Mouse (Mus musculus): ENCODE data around the gene Sf1. TPM values are rescaled to one million over a fixed set of nuclear protein-coding genes. Genes with fewer than 3 reads are reported as not detected.

Sf1 gene
- polyA plus RNA-seq, 1 experiment from 2014 or later: 42.3 TPM

DNA sequence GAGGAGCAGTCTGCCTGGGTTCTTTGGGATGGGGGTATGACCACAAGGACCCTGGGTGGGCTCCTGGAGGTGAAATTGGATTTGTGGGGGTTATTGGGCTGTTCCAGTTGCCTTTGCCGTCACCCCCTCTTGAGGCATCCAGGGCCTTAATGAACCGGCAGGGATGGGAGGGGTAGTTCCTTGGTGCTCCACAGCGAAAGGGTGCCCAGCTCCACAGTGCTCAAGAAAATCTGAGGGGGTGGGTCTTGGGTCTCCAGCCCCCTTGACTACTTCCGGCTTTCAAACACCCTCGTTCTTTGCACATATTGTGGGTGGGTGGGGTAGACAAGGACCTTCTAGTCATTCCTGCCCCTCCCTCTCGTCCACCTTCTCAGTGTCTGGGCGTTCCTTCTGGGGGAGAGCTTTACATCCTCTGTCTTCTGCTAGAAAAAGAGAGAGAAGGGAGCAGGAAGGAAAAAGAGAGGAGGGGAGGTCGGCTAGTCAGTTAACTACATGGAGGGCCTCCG, 56.4 kb downstream of the Sf1 start:
- peaks cover 5% of the 10 kb centered on the region; the same call in 1 of the 2 replicates for H3K27me3 ChIP-seq (ENCODE audit: control insufficient read depth, insufficient read depth, low read length)
- 47% methylated on average over 9 of the region's 9 CpGs for WGBS

DNA sequence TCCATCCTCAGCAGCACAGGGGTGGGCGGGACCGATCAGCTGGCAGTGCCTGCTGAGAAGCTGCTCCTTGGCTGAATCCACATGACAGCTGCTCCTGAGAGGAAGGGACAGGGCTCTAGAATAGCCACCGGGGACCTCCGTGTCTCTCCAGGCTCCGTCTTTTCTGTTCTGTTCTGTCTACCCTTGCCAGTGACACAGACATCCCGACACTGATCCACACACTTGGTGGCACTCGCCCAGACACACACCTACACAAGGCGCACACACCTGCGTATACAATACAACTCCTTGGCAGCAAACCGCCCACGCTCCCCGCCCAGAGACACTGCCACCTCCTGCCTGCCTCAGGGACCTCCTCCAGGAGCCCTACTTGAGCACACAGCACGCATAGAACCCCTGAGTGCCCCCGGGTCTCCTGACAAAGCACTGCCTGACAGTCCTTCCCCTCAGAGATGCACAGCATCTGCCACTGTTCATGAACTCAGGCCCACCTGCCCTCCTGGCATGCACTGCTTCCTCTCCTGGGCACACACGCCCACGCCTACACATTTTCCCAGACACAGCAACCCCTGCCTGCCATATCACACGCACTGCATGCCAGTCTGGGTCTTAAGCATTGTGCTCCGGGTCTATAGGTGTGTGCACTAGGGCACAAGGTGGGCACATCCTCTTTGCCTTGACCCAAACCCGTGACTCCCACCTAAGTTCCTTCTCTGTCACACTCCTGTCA, 57.2 kb downstream of the Sf1 start:
- TF ChIP-seq CTCF (IDR thresholded peaks at IDR 0.05; ENCODE audit: low read depth): no peak
- TF ChIP-seq EP300 (optimal IDR thresholded peaks at IDR 0.05): no peak
- Histone ChIP-seq H3K4me2 (replicated peaks; ENCODE audit: low read depth) (no peak overlapping the region), H3K36me3 (ENCODE audit: control insufficient read depth, insufficient read depth, low read length) (no peaks in the 10 kb centered on the region), H3K4me3 (ENCODE audit: low read depth, low read length) (no peak overlapping the region), H3K9me3 (ENCODE audit: control insufficient read depth, low read length) (no peaks in the 10 kb centered on the region), H3K4me1 (replicated peaks; ENCODE audit: control insufficient read depth, insufficient read depth) (no peaks in the 10 kb centered on the region), H3K9ac (ENCODE audit: low read length) (no peak overlapping the region), H3K27me3 (ENCODE audit: control insufficient read depth, insufficient read depth, low read length) (peaks cover 5% of the 10 kb centered on the region; the same call in 1 of the 2 replicates), H3K27ac (replicated peaks) (no peak overlapping the region)
- ATAC-seq (ENCODE audit: low FRiP score, low TSS enrichment) (no peak), DNase-seq (ENCODE audit: low spot score) (no peak)
- WGBS: 51% methylated on average over 19 of the region's 19 CpGs

More for the DNA sequence above, 56.4 kb downstream of the Sf1 start:
- ATAC-seq (ENCODE audit: low FRiP score, low TSS enrichment) (no peak), DNase-seq (ENCODE audit: low spot score) (no peak)
- no peak overlapping the region for H3K27ac ChIP-seq (replicated peaks)
- H3K4me2 ChIP-seq (replicated peaks; ENCODE audit: low read depth): no peak overlapping the region
- H3K9me3 ChIP-seq (ENCODE audit: control insufficient read depth, low read length): no peaks in the 10 kb centered on the region
- H3K36me3 ChIP-seq (ENCODE audit: control insufficient read depth, insufficient read depth, low read length): no peaks in the 10 kb centered on the region
- H3K9ac ChIP-seq (ENCODE audit: low read length): no peak overlapping the region
- no peaks in the 10 kb centered on the region for H3K4me1 ChIP-seq (replicated peaks; ENCODE audit: control insufficient read depth, insufficient read depth)
- TF ChIP-seq EP300 (optimal IDR thresholded peaks at IDR 0.05): no peak
- TF ChIP-seq CTCF (IDR thresholded peaks at IDR 0.05; ENCODE audit: low read depth): no peak
- no peak overlapping the region for H3K4me3 ChIP-seq (ENCODE audit: low read depth, low read length)

DNA sequence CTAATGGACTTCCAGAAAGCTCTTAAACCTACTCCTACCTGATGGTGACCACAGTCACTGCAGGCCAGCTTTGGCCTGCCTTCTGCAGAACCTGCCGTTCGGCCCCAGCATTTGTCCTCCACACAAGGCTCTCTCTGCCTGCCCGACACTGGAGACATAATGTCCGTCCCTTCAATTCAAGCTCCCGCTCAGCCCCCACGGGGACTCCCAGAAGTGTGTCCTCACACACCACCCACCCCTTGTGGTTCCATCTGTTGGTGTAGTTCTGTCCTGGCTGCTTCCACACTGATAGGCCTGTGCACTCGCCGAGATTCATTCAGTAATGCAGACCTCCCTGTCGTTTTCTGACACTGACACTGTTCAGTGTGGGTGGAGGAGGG, 57.7 kb downstream of the Sf1 start:
- H3K4me2 ChIP-seq (replicated peaks; ENCODE audit: low read depth): no peak overlapping the region
- ATAC-seq (ENCODE audit: low FRiP score, low TSS enrichment): no peak
- no peaks in the 10 kb centered on the region for H3K36me3 ChIP-seq (ENCODE audit: control insufficient read depth, insufficient read depth, low read length)
- TF ChIP-seq CTCF (IDR thresholded peaks at IDR 0.05; ENCODE audit: low read depth): no peak
- TF ChIP-seq EP300 (optimal IDR thresholded peaks at IDR 0.05): no peak
- no peaks in the 10 kb centered on the region for H3K9me3 ChIP-seq (ENCODE audit: control insufficient read depth, low read length)
- H3K4me1 ChIP-seq (replicated peaks; ENCODE audit: control insufficient read depth, insufficient read depth): no peaks in the 10 kb centered on the region
- WGBS: 77% methylated on average over 9 of the region's 9 CpGs
- no peak for DNase-seq (ENCODE audit: low spot score)
- no peak overlapping the region for H3K27ac ChIP-seq (replicated peaks)
- no peak overlapping the region for H3K9ac ChIP-seq (ENCODE audit: low read length)
- H3K4me3 ChIP-seq (ENCODE audit: low read depth, low read length): no peak overlapping the region
- H3K27me3 ChIP-seq (ENCODE audit: control insufficient read depth, insufficient read depth, low read length): peaks cover 8% of the 10 kb centered on the region; the same call in 1 of the 2 replicates

DNA sequence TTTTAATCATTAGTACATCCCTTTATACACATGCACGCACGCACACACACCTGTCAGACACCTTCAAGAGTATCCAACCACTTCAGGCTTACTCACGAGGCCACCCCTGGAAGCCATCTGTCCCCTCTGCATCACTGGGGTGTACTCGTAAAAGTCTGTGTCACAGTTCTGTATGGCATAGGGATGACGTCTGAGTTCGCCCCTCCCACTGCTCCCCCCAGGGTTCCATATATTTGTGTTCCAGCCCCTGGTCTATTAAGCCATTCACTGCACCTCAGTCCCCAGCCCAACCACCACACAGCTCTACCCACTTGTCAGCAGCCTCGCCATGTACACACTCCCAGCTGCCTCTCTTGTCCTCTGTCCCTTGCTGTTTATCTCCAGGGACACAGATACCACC, 58.5 kb downstream of the Sf1 start:
- no peak for DNase-seq (ENCODE audit: low spot score)
- H3K9me3 ChIP-seq (ENCODE audit: control insufficient read depth, low read length): no peaks in the 10 kb centered on the region
- WGBS: 72% methylated on average over 7 of the region's 7 CpGs
- H3K4me3 ChIP-seq (ENCODE audit: low read depth, low read length): no peak overlapping the region
- H3K9ac ChIP-seq (ENCODE audit: low read length): no peak overlapping the region
- no peak for ATAC-seq (ENCODE audit: low FRiP score, low TSS enrichment)
- no peaks in the 10 kb centered on the region for H3K36me3 ChIP-seq (ENCODE audit: control insufficient read depth, insufficient read depth, low read length)
- no peak for TF ChIP-seq EP300 (optimal IDR thresholded peaks at IDR 0.05)
- TF ChIP-seq CTCF (IDR thresholded peaks at IDR 0.05; ENCODE audit: low read depth): no peak
- H3K27me3 ChIP-seq (ENCODE audit: control insufficient read depth, insufficient read depth, low read length): peaks cover 8% of the 10 kb centered on the region; the same call in 1 of the 2 replicates
- H3K27ac ChIP-seq (replicated peaks): no peak overlapping the region
- no peaks in the 10 kb centered on the region for H3K4me1 ChIP-seq (replicated peaks; ENCODE audit: control insufficient read depth, insufficient read depth)
- H3K4me2 ChIP-seq (replicated peaks; ENCODE audit: low read depth): no peak overlapping the region

DNA sequence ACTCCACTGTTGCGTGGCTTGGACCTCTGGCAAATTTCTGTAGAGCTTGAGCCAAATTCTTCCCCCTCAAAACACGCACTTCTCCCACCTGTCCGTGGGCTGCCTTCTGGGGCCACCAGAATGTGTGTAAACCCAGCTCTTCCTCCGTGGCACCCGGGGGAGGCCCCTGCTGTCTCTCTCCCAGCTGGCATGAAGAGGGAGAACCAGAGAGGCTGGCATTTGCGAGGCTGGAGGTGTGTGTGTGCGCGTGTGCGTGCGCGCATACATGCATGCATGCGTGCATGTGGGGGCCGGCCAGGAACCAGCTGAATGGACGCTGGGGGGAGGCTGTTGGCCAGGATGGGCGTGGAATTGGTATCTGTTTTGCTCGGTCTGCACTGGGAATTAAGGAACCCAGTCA, 59.8 kb downstream of the Sf1 start:
- no peak overlapping the region for H3K9ac ChIP-seq (ENCODE audit: low read length)
- no peak overlapping the region for H3K27ac ChIP-seq (replicated peaks)
- peaks cover 6% of the 10 kb centered on the region; the same call in 1 of the 2 replicates for H3K4me1 ChIP-seq (replicated peaks; ENCODE audit: control insufficient read depth, insufficient read depth)
- H3K36me3 ChIP-seq (ENCODE audit: control insufficient read depth, insufficient read depth, low read length): no peaks in the 10 kb centered on the region
- ATAC-seq (ENCODE audit: low FRiP score, low TSS enrichment): no peak
- H3K4me3 ChIP-seq (ENCODE audit: low read depth, low read length): no peak overlapping the region
- DNase-seq (ENCODE audit: low spot score): no peak
- 80% methylated on average over 16 of the region's 16 CpGs for WGBS
- H3K27me3 ChIP-seq (ENCODE audit: control insufficient read depth, insufficient read depth, low read length): peaks cover 18% of the 10 kb centered on the region
- no peaks in the 10 kb centered on the region for H3K9me3 ChIP-seq (ENCODE audit: control insufficient read depth, low read length)
- no peak overlapping the region for H3K4me2 ChIP-seq (replicated peaks; ENCODE audit: low read depth)
- TF ChIP-seq CTCF (IDR thresholded peaks at IDR 0.05; ENCODE audit: low read depth): no peak
- TF ChIP-seq EP300 (optimal IDR thresholded peaks at IDR 0.05): no peak

Data from stomach, postnatal 0 days (tissue).